17 mouse cellular contexts compared by ENCODE assay signal in the genomic region with DNA sequence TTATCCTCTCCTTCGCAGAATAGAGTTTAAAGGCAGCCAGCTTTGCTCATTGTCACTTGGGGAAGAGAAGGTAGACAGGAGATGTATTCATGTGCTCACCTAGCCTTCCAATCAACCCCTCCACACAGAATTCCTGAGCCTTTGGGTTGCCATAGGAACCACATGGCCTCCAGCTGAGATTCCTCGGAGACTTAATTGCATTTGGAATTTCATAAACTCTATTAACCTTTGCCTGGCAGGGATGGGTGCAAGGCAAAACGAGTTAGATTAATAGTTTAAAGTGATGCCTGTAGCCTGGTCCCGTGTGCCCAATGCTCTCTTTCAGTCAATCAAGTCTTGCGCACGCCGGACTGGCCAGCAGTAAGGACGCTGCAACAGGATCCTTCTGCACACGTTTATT.
DNase-seq lines count a peak whose midpoint lies in the region; ATAC-seq and TF ChIP-seq lines count a peak whose summit lies in the region.
"Had no signal": no experiment of that assay in that cellular context is flagged by ENCODE, and none has a peak within 500 bp of the region (broad histone marks: within the 10 kb centered on the region; RNA-seq: fewer than 3 reads in every experiment).

No protein-coding gene starts in this region.

- 68% methylated on average over 9 of the region's 9 CpGs for WGBS in hindbrain, embryonic 13.5 days
- WGBS in midbrain, postnatal 0 days = 47% methylated on average over 9 of the region's 9 CpGs
- WGBS in lung, postnatal 0 days = 74% methylated on average over 9 of the region's 9 CpGs

- H3K27ac ChIP-seq in hindbrain, embryonic 13.5 days = peak overlapping the region; percentile 64; the same call in 1 of the 2 replicates
- no peak overlapping the region for H3K27ac ChIP-seq in midbrain, postnatal 0 days (ENCODE audit: low read depth, low read length)
- no peak overlapping the region for H3K27ac ChIP-seq in lung, postnatal 0 days (ENCODE audit: low read length)

- no peaks in the 10 kb centered on the region for H3K9me3 ChIP-seq in hindbrain, embryonic 13.5 days
- no peaks in the 10 kb centered on the region for H3K9me3 ChIP-seq in midbrain, postnatal 0 days (ENCODE audit: low read length)
- H3K9me3 ChIP-seq in lung, postnatal 0 days (ENCODE audit: low read length) = no peaks in the 10 kb centered on the region

- no peak for TF ChIP-seq CTCF in midbrain, postnatal 0 days (IDR thresholded peaks at IDR 0.05)
- TF ChIP-seq CTCF in lung, postnatal 0 days (IDR thresholded peaks at IDR 0.05) = no peak

- no peak for TF ChIP-seq EP300 in lung, postnatal 0 days (IDR thresholded peaks at IDR 0.05)

- no peak overlapping the region for H3K9ac ChIP-seq in hindbrain, embryonic 13.5 days
- H3K9ac ChIP-seq in midbrain, postnatal 0 days (replicated peaks; ENCODE audit: low read length, poor library complexity, severe bottlenecking) = no peak overlapping the region
- H3K9ac ChIP-seq in lung, postnatal 0 days (replicated peaks; ENCODE audit: low read depth) = no peak overlapping the region

- ATAC-seq in hindbrain, embryonic 13.5 days (ENCODE audit: low FRiP score) = peak; percentile 54; the same call in 1 of the 2 replicates
- ATAC-seq in midbrain, postnatal 0 days (ENCODE audit: low FRiP score) = 0 out of 2 replicates have a peak, but pooled peaks have one; percentile 44
- ATAC-seq in lung, postnatal 0 days = no peak

- 0 out of 2 replicates have a peak, but pooled peaks cover 5% of the 10 kb centered on the region for H3K4me1 ChIP-seq in hindbrain, embryonic 13.5 days (replicated peaks)
- H3K4me1 ChIP-seq in midbrain, postnatal 0 days (ENCODE audit: insufficient read depth, low read length) = no peaks in the 10 kb centered on the region; the same call in 1 of the 2 replicates
- H3K4me1 ChIP-seq in lung, postnatal 0 days (ENCODE audit: insufficient read depth, low read depth, low read length) = no peaks in the 10 kb centered on the region

- no peaks in the 10 kb centered on the region for H3K36me3 ChIP-seq in hindbrain, embryonic 13.5 days
- H3K36me3 ChIP-seq in midbrain, postnatal 0 days (ENCODE audit: insufficient read depth, low read length) = no peaks in the 10 kb centered on the region
- H3K36me3 ChIP-seq in lung, postnatal 0 days (ENCODE audit: insufficient read depth, low read length) = no peaks in the 10 kb centered on the region

- DNase-seq in cerebellum, postnatal 14 days = peak; percentile 18 to 24
- DNase-seq in cerebellum, postnatal 36 days = no peak
- DNase-seq in left cerebral cortex, postnatal 4 days = peak; percentile 20
- DNase-seq in left cerebral cortex, postnatal 10 days (ENCODE audit: extremely low spot score in 1 of 2, low spot score in 2 of 2) = no peak
- peak; percentile 59 for DNase-seq in midbrain, postnatal 0 days (ENCODE audit: low spot score)
- no peak for DNase-seq in lung, postnatal 0 days (ENCODE audit: low spot score)
- DNase-seq in yolk sac, embryonic 10.5 days (ENCODE audit: low spot score) = no peak
- DNase-seq: adrenal gland, postnatal 10 days; cerebellum, adult 9-11 months; gastrocnemius, postnatal 25 days; kidney, adult 8-10 months; layer of hippocampus, postnatal 36 days; lung, adult 18-20 months; lung, postnatal 36 days; thymus, adult 2 months had no signal

- H3K4me3 ChIP-seq in hindbrain, embryonic 13.5 days = no peak overlapping the region
- H3K4me3 ChIP-seq in midbrain, postnatal 0 days (ENCODE audit: low read depth, low read length) = no peak overlapping the region
- H3K4me3 ChIP-seq in lung, postnatal 0 days (ENCODE audit: low read depth, low read length) = no peak overlapping the region

- no peak overlapping the region for H3K4me2 ChIP-seq in hindbrain, embryonic 13.5 days
- H3K4me2 ChIP-seq in midbrain, postnatal 0 days (ENCODE audit: low read depth, low read length, poor library complexity, severe bottlenecking) = no peak overlapping the region
- no peak overlapping the region for H3K4me2 ChIP-seq in lung, postnatal 0 days (replicated peaks; ENCODE audit: low read depth, low read length)

- intact Hi-C loops in left cerebral cortex, postnatal 4 days (cut with DNase I) = no loop called here
- intact Hi-C loops in left cerebral cortex, postnatal 10 days (cut with DNase I) = no loop called here

- H3K27me3 ChIP-seq in hindbrain, embryonic 13.5 days = no peaks in the 10 kb centered on the region
- no peaks in the 10 kb centered on the region for H3K27me3 ChIP-seq in midbrain, postnatal 0 days (ENCODE audit: insufficient read depth, low read length)
- no peaks in the 10 kb centered on the region for H3K27me3 ChIP-seq in lung, postnatal 0 days (replicated peaks; ENCODE audit: insufficient read depth, low read length)
- H3K27me3 ChIP-seq: CH12.LX had no signal

Comparison
In these comparisons a context has a peak if more than half of its experiments do, and no peak if none do; other contexts are left out.
1. DNase-seq: peak in cerebellum, postnatal 14 days (2 of 2), left cerebral cortex, postnatal 4 days (single experiment) and midbrain, postnatal 0 days (single experiment); none in cerebellum, postnatal 36 days (0 of 2), left cerebral cortex, postnatal 10 days (0 of 2), lung, postnatal 0 days (single experiment) and yolk sac, embryonic 10.5 days (single experiment).